Mouse (Mus musculus) erythroblast, embryonic 14.5 days (primary cell): ENCODE results near the gene Slitrk5. TPM values are rescaled to one million over a fixed set of nuclear protein-coding genes. Genes with fewer than 3 reads are reported as not detected.

Experiments used
- H3K27me3 ChIP-seq: 2 replicates; pipeline ENCODE4 v1.6.1; 2012; ENCODE audit warnings: inconsistent platforms; ENCODE audit not compliant: control insufficient read depth
- H3K36me3 ChIP-seq: 2 replicates; pipeline ENCODE4 v1.6.1; 2012; ENCODE audit warnings: mild to moderate bottlenecking, inconsistent platforms; ENCODE audit not compliant: control insufficient read depth
- H3K4me1 ChIP-seq: 2 replicates; pipeline ENCODE4 v1.6.1; 2012; ENCODE audit warnings: inconsistent platforms; ENCODE audit not compliant: control insufficient read depth
- H3K4me3 ChIP-seq: replicated peaks from 2 replicates; pipeline ENCODE3; 2012; ENCODE audit warnings: moderate library complexity, mild to moderate bottlenecking, inconsistent platforms
- H3K9me3 ChIP-seq: 2 replicates; pipeline ENCODE4 v1.6.1; 2012; ENCODE audit warnings: low read length, inconsistent platforms, mixed read lengths; ENCODE audit not compliant: control insufficient read depth
- GATA1 ChIP-seq: IDR thresholded peaks from 2 replicates; pipeline ENCODE4 v1.6.1; 2012; ENCODE audit warnings: low read length, inconsistent platforms, mixed read lengths
- TAL1 ChIP-seq: IDR thresholded peaks from 3 replicates; pipeline ENCODE4 v1.6.1; 2012; ENCODE audit warnings: low read length, inconsistent platforms, mixed read lengths
- polyA plus RNA-seq: library from polyadenylated mRNA; stranded (reverse); fragments of >175 nt; gene quantifications from 2 replicates; pipeline ENCODE4 v1.2.3, GENCODE M21; 2012

Gene Slitrk5
- 0.01 TPM in 2 replicates for polyA plus RNA-seq

GRCm38 (mm10) chr14:111674664-111675147 is at the start of gene Slitrk5:
Gene Slitrk5 (plus strand): TSS chr14:111675097.
- Histone ChIP-seq H3K4me1 (peaks cover 1% of the 10 kb centered on the region; the same call in 1 of the 2 replicates), H3K27me3 (peaks cover 53% of the 10 kb centered on the region), H3K9me3 (no peaks in the 10 kb centered on the region), H3K4me3 (no peak within 1 kb of the TSS), H3K36me3 (no peaks in the 10 kb centered on the region)
- TF ChIP-seq GATA1 (no peak), TAL1 (no peak)

DNA sequence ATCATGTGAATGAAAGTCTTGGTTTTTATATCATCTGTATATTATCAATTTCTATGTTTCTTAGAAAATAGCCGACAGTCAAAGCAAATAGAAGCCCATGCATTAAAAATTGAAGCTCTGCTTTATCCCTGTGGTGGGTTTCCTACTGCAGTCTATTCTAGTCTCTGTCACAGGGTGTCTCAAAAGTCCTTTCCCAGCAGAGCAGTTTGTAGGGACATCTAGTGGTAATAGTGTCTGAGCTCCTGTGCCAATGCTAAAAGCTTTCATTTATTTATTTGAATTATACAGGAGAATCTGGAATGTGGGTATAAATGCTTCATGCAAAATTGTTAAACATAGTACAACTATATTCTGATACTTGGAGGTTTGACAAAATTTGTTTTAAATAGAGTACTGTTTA is 2.0 kb upstream of the Slitrk5 start:
- Histone ChIP-seq H3K27me3 (peaks cover 40% of the 10 kb centered on the region), H3K4me1 (peaks cover 1% of the 10 kb centered on the region; the same call in 1 of the 2 replicates), H3K4me3 (no peak overlapping the region), H3K36me3 (no peaks in the 10 kb centered on the region), H3K9me3 (no peaks in the 10 kb centered on the region)
- no peak for TF ChIP-seq TAL1
- TF ChIP-seq GATA1: no peak

GRCm38 (mm10) chr14:111675211-111676165 is 591 bp downstream of the Slitrk5 start:
- Histone ChIP-seq H3K4me3 (no peak overlapping the region), H3K27me3 (peaks cover 61% of the 10 kb centered on the region), H3K4me1 (peaks cover 1% of the 10 kb centered on the region; the same call in 1 of the 2 replicates)

DNA sequence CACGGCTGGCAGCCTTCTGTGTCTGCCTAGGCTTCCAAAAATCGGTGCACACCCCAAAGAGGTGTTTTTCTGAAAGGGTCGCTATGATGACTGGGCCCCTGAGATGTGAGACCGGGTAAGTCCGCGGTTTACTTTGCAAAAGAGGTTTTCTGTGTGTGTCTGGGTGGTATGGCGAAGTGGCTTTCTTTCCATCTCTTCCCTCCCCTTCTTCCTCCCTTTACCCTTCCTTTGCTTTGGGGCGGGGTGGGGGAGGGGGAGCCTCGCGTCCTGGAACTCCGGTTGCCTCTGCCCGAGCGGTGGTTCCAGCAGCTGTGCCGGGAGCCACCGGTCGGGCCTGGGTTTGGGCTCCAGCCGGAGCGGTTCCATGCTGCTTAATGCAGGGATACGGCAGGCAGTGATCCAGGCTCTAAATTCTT is 1.3 kb downstream of the Slitrk5 start:
- H3K4me3 ChIP-seq: no peak overlapping the region
- TF ChIP-seq TAL1: no peak
- TF ChIP-seq GATA1: no peak
- peaks cover 4% of the 10 kb centered on the region; the same call in 1 of the 2 replicates for H3K9me3 ChIP-seq
- peaks cover 1% of the 10 kb centered on the region; the same call in 1 of the 2 replicates for H3K4me1 ChIP-seq
- H3K36me3 ChIP-seq: no peaks in the 10 kb centered on the region
- peaks cover 68% of the 10 kb centered on the region for H3K27me3 ChIP-seq

More at GRCm38 (mm10) chr14:111675211-111676165, 591 bp downstream of the Slitrk5 start:
- no peaks in the 10 kb centered on the region for H3K36me3 ChIP-seq
- H3K9me3 ChIP-seq: peaks cover 1% of the 10 kb centered on the region; the same call in 1 of the 2 replicates
- TF ChIP-seq GATA1: no peak
- no peak for TF ChIP-seq TAL1

DNA sequence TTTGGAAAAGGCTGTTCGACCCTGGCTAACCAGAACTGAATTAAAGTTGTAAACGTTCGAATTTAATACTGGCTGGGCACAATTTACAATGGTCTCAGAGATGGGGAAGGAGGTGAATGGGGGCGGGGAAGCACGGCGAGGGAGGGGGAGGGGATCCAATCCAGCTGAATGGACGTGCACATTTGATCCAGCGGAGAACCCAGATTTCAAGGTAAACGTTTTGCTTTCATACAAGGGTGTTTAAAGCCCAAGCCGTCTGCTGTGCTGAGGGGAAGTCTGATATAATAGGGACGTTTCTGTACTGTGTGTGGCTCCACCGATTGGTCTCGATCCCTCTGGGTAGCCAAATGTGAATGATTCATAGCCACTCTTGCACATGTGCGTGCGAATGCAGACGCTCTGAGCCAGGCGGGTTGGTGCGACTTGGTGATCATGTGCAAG is 2.0 kb downstream of the Slitrk5 start:
- Histone ChIP-seq H3K4me1 (peaks cover 1% of the 10 kb centered on the region; the same call in 1 of the 2 replicates), H3K27me3 (peaks cover 75% of the 10 kb centered on the region), H3K9me3 (peaks cover 4% of the 10 kb centered on the region; the same call in 1 of the 2 replicates), H3K4me3 (no peak overlapping the region), H3K36me3 (no peaks in the 10 kb centered on the region)
- TF ChIP-seq GATA1: no peak
- no peak for TF ChIP-seq TAL1

DNA sequence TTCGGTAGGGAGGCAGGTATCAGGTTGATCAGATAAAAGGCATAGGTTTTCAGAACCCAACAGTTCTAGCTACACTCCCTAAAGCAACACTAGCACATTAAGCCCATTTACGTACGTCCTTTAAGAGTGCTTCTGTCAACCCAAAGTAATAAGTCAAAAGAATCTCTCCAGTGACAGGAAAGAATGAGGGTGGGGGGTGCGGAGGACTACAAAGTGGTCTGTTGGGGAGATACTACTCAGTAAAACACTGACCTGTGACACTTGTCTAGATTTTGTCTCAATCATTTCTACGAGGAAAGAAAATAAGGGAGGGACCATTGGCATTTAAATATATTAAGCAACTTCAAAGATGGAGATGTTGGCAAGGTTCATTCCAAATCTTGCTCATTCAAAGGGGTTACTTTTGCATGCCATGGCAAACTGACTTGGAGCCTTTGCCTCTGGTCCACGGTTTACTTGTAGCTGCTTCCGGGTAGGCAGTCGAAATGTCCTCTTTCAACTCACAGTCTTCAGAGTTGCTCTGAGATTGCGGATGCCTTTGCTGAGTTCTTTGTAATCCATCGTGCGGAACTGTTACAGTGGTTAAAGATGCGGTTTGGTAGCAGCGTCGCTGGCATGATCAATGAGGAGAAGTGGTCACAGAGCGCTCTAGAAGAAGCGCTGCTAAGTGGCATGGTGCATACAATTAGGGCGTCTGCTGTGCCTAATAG is 2.6 kb downstream of the Slitrk5 start:
- no peak overlapping the region for H3K4me3 ChIP-seq

DNA sequence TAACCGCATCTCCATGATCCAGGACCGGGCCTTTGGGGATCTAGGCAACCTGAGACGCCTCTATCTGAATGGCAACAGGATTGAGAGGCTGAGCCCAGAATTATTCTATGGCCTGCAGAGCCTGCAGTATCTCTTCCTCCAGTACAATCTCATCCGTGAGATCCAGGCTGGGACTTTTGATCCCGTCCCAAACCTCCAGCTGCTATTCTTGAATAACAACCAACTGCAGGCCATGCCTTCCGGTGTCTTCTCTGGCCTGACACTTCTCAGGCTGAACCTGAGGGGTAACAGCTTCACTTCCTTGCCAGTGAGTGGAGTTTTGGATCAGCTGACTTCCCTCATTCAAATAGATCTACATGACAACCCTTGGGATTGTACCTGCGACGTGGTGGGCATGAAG is 5.4 kb downstream of the Slitrk5 start:
- peaks cover 1% of the 10 kb centered on the region; the same call in 1 of the 2 replicates for H3K4me1 ChIP-seq
- no peaks in the 10 kb centered on the region for H3K36me3 ChIP-seq
- H3K4me3 ChIP-seq: no peak overlapping the region
- TF ChIP-seq TAL1: no peak
- peaks cover 4% of the 10 kb centered on the region; the same call in 1 of the 2 replicates for H3K9me3 ChIP-seq
- H3K27me3 ChIP-seq: peaks cover 64% of the 10 kb centered on the region

More for the DNA sequence above, 2.6 kb downstream of the Slitrk5 start:
- no peak for TF ChIP-seq TAL1
- no peak for TF ChIP-seq GATA1
- Histone ChIP-seq H3K9me3 (peaks cover 4% of the 10 kb centered on the region; the same call in 1 of the 2 replicates), H3K36me3 (no peaks in the 10 kb centered on the region), H3K4me1 (peaks cover 1% of the 10 kb centered on the region; the same call in 1 of the 2 replicates), H3K27me3 (peaks cover 78% of the 10 kb centered on the region)

GRCm38 (mm10) chr14:111681092-111681708 is 6.3 kb downstream of the Slitrk5 start:
- Histone ChIP-seq H3K27me3 (peaks cover 55% of the 10 kb centered on the region), H3K9me3 (peaks cover 4% of the 10 kb centered on the region; the same call in 1 of the 2 replicates), H3K4me3 (no peak overlapping the region), H3K4me1 (no peaks in the 10 kb centered on the region), H3K36me3 (no peaks in the 10 kb centered on the region)
- no peak for TF ChIP-seq GATA1
- TF ChIP-seq TAL1: no peak
